Mouse (Mus musculus) CD4-positive, CD25-positive, alpha-beta regulatory T cell, adult 9 weeks (primary cell): ENCODE measurements around the gene Npepps. TPM values are rescaled to one million over a fixed set of nuclear protein-coding genes. Genes with fewer than 3 reads are reported as not detected.

ENCODE experiments used
- polyA plus RNA-seq: library from polyadenylated mRNA; unstranded; fragments of 100-300 nt; shearing (Covaris generic); gene quantifications from one replicate; pipeline ENCODE4 v1.2.1, GENCODE M21; 2017

The Npepps gene
- 28.4 TPM for polyA plus RNA-seq

DNA sequence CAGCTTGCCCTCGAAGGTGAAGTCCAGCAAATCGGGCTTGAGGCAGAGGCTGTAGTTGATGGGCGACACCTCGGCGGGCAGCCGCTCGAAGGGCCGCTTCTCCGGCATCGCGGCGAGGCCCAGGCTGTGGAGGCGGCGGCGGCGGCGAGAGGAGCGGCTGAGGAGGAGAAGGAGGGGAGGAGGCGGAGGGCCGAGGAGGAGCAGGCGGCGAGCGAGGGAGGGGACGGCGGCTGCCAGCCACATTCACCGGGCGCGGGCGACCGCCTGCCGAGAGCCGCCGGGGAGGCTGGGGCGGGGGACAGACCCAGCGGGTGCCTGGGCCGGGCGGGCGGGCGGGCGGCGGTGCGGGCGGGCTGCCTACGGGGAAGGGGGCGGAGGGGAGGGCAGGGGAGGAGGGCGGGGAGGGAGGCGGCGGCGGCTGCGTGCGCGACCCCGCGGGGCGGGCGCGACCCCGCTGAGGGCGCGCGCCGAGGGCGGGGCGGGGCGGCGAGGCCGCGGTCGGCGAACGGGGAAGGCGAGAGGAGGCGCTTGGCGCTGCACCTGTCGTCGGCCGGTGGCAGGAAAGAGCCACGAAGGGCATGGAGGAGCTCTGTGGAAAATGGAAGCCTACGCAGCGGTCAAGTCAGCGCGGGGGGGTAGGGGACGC lies at the start of gene Npepps:
Gene Npepps, minus strand, starts transcription at position 423 of the 646 bp plus-strand sequence.

DNA sequence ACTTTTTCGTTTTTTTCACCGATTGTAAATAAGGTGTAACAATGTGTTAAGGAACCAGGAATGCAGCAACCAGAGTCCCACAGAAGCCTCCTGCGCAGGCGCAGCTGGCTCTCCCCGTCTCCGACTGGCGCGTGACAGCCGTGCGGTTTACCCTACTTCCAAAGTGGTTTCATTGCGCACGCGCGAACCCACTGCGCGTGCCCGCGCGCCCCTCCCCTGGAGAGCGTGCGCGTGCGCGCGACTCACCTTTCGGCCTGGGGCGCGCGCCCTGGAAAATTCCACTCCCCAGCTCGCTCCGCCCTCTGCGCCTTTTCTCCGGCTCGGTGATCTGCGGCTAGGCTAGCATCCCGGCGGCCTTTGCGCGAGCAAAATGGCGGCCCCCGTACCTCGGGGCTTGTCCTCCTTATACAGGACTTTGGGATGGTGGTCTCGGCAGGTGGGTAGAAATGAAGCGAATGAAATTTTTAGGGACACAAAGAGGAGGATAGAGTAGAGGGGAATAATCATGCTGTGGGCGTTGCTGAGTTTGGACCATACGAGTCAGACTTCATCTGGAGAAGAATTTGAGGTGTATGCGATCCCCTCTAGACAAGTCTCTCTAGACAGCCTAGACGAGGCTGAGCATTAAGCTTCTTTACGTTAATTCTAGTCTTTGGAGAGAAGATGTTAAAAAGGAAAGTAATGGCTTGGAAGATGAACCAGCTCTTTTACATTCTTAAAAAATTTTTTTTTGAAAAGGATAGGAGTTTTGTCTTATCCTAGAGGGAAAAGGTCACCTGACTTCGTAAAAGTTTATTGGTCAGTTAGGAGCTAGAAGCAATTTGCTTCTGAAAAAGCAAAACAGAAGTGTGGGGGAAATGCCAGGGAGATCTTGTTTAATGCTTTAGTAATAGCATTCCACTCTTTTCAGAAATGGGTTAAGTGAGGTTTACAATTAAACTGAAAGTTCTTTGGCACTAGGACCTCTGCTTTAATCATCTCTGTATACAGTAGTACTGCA lies 35.4 kb upstream of the Npepps start, which contains the start of gene Mrpl45:
Gene Mrpl45, plus strand, starts transcription at position 213 of the 1,000 bp plus-strand sequence.

GRCm38 (mm10) chr11:97187764-97188642 lies 92.4 kb downstream of the Npepps start, which contains the start of gene Kpnb1:
Gene Kpnb1, minus strand, starts transcription at chr11:97187881.

Other genes starting within 250 kb of the Npepps start
- not detected for gene Lrrc46, start 239.2 kb downstream of the Npepps start, polyA plus RNA-seq
- gene Mrpl10, start 239.1 kb downstream of the Npepps start, polyA plus RNA-seq = 87.8 TPM
- gene Osbpl7, start 230.0 kb downstream of the Npepps start, polyA plus RNA-seq = 43.3 TPM
- 3.8 TPM for gene Tbx21, start 165.3 kb downstream of the Npepps start, polyA plus RNA-seq
- 0.09 TPM for gene Tbkbp1, start 129.1 kb downstream of the Npepps start, polyA plus RNA-seq
- gene Kpnb1, start 92.8 kb downstream of the Npepps start, polyA plus RNA-seq = 34.0 TPM
- 32.8 TPM for gene Mrpl45, start 35.1 kb upstream of the Npepps start, polyA plus RNA-seq
- gene Gpr179, start 71.4 kb upstream of the Npepps start, polyA plus RNA-seq = 0.24 TPM
- gene Socs7, start 81.9 kb upstream of the Npepps start, polyA plus RNA-seq = 1.2 TPM
- gene Arhgap23, start 134.9 kb upstream of the Npepps start, polyA plus RNA-seq = not detected
- gene 4933428G20Rik, start 219.7 kb upstream of the Npepps start, polyA plus RNA-seq = not detected